Mouse (Mus musculus): ENCODE results near the gene Fabp6.

Fabp6 gene

DNA sequence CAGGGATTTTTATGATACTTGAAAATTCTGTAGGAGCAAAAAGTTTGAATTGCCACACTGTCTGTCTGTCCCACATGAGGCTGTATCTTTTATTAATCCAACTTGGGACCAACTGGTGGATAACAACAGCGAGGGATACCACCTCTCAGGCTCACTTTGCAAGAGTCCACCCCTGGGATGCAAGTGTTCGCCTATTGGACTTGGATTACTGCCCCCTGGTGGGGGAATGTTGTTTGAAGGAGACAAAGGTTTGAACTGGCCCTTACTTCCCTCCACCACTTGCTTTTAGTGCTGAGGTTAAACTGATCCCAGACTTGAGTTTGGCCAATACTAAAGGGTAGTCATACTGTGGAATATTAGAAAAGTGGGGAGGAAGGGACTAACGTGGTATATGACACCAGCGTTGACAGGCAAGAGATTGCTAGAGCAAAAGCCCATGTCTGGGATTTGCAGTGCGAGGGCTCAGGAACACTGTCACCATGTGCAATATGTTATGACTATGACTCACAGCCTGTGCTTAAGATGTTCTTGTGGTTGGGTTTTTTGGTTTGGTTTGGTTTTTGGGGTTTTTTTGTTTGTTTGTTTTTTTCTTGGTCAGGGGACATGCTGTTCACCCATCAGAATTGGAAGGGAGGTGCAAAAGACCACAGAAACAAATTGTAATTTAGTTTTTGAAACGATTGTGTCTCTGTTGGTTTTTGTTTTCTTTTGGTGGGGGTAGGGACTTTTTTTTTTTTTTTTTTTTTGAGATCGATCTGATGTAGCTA lies 14.8 kb downstream of the Fabp6 start, which contains the start of gene 4933415A04Rik:
TSS of gene 4933415A04Rik (plus strand) at position 717 of the 767 bp plus-strand sequence.
- peak; percentile 88 for DNase-seq

DNA sequence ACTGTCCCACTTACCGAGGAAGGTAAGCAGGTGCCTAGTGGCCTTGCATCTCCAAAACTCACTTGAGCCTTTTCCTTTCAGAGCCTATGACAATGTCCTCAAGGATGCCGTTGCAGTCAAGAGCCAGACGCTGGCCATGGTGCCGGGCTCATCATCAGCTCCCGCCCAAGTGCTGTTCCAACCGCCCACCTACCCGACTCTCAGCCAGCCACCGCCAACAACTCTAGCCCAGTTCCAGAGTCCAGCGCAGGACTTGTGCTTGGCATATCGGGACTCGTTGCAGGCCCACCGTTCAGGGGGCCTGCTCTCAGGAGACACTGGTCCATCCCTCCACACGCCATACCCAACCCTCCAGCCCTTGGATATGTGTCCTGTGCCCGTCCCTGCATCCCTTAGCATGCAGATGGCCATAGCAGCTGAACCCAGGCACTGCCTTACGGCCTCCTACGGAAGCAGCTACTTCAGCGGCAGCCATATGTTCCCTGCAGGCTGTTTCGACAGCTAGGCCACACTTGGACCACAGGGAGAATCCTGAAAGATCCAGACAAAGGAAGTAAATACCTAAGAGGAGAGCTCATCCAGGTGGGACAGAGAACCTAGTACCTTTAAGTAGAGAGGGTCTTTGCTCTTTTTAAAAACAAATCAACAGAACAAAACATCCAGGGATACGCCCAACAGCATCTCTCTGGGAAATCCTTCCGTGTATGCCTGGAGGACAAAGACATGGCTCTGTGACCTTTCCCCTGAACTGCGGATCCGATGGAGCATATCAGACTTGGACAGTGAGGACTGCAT lies 15.9 kb downstream of the Fabp6 start:
- DNase-seq = no peak

DNA sequence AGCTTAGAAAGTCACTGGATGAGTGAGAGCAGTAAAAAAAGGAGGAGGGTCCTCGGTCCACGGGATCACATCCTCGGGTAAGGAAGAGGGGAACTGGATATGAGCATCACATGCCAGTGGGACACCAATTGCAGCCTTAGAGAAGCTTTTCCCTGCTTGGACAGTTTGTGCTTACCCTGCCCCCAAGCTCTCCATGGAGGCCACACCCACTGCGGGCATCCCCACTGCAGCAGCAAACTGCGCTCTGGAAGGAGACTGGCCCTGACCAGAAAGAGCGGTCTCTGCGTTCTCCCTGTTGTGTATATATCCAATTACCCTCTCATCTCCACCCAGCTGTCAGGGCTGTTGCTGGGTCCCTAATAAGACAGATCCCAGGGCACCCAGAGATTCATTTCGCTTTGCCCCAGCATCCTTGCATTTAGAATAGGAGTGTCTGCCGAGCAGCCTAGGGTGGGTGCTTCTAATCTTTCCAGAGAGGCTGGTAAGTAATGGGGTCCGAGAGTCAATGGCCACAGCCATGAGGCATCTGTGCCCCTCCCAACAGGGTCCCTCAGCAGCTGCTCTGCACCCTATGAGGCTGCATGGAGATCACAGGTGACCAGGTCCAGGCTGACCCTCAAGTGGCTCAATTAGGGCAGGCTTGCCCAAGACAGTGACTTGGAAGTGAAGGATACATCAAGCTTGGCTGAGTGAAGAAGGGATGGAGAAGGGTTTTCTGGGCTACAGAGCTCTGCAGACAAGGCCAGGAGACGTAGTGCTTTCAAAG lies 23.4 kb downstream of the Fabp6 start:
- peak; percentile 36 for DNase-seq

DNA sequence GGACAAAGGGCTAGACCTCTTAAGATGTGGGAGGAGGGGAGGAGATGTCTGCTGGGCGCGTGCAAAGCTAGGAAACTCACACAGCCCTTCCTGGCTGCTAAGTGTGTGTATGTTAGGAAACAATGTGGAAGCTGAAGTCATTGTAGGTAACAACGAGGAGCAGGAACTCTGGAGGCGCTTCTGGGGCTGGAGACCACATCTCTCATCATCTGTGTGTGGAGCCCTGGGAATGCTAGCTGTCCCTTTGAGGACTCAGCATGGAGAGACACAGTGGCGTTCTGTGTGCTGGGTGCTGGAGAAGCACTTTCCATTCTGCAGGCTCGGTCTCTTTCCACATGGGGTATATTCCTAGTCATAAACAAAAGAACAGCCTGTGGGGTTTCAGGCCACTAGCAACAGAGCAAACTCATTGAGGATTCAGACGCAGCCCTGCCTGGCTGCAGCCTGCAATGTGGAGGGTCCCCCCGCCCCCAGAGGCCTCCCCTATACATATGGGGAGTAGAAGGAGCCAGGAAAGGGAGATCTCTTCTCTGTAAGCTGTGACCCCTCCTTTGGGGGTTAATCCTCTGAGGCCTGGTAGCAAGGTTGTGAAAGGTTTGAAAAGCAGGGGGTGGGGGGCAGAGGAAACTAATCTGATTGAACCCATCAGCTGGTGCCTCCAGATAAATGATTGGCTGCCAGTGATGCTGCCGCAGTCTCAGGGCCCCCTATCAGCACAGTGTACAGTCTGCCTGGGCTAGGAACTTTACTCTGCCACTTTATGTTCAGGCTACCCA lies 25.8 kb downstream of the Fabp6 start:
- peak; percentile 77 for DNase-seq

DNA sequence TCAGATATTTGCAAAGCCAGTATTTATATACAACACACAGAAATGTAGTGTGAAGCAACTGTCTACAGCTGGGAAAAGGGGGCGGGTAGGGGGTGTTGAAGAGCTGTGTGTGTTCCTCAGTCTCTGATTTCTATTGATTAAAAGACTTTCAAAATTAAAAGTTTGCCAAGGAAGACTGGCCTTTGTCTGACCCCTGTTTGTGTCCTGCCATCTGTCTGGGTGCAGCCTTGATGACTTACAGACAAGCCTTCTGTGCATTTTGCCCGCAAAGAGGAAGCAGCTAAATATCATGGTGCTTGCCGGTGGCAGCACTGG lies 26.3 kb downstream of the Fabp6 start:
- DNase-seq = no peak

DNA sequence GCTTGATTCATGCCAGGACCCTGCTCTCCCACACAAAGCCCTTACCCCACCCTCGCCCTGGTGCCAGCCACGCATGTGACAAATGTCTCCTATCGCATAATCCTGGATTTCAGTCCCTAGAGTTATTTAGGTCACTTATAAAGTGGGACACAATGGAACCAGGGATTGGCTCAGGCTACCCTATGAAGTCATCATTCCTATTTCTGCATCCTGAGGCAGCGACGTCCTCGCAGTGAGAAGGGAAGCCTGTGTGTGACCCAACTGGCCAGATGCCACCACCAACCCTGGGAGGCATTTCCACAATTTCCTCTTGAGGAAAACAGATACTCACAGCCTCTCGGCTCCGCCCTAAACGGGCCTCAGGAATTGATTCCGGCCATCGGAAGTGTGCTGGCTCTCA lies 31.7 kb downstream of the Fabp6 start:
- DNase-seq = no peak

DNA sequence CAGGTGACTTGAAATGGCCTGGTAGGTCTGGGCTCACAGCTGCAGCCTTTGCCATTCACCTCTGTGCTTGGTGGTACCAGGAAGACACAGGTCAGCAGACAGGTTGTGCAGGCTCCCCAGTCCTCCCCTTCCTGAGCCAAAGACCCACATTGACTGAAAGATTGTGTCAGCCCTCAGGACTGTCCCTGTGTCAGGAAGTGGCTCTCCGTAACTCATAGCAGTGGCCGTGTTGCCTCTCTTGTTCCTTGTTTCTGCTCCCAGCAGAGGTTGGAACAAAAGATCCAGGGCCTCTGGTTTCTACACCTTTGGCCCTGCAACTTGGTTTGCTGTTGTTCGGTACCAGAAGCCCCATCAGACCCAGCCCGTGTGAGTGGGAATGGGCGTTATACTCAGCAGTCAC lies 32.2 kb downstream of the Fabp6 start:
- no peak for DNase-seq

DNA sequence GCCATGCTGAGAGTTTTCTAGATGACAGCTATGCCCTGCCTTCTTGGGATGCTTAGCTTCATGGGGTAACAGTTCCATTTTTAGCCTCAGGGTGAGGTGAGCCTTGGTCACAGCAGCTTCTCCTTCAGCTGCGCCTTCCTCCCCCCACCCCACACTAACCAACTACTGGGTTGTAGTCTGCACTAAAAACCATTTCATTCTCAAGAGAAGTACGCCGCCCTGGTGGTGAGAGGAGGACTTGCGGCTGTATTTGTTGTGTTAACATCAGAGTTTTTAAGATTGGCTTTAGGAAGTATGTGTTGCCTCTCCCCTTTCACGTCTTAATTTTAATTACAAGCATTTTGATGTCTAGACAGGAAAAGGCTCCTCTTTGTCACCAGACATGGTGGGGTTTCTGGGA lies 33.1 kb downstream of the Fabp6 start:
- DNase-seq = no peak

DNA sequence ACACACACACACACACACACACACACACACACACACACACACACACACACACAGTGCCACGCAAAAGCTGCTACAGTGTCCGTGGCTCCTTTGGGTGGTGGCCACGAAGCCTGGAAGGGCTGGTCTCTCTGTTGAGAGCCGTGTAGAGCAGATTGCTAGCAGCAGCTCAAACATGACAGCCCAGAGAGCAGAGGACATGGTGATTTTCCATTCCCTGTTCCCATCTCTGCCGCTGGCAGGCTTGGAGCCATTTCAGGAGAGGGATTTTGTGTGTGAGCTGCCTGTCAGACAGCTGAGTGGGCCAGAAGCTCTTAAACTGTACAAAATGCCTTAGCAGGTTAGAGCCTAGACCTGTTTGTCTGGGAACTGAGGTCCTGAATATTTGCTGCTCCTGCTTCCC lies 34.6 kb downstream of the Fabp6 start:
- DNase-seq = no peak

DNA sequence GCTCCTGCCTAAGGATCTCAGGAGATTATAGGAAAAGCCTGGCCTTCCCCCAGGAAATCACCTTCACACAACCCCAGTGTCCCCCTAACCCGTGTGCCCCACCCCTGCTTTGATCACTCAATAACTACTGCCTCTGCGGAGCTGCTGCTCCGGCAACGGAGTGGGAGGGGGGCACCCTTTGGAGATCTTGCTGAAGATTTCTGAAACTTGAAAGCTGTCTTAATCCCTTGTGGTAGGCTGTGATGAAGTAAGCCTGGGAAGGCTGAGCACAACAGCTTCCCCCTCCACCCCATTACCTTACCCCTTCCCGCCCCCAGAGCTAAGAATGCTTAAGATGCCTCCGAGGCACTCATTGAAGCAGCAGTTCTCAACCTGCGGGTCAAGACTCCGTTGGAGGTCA lies 35.5 kb downstream of the Fabp6 start:
- DNase-seq = no peak

DNA sequence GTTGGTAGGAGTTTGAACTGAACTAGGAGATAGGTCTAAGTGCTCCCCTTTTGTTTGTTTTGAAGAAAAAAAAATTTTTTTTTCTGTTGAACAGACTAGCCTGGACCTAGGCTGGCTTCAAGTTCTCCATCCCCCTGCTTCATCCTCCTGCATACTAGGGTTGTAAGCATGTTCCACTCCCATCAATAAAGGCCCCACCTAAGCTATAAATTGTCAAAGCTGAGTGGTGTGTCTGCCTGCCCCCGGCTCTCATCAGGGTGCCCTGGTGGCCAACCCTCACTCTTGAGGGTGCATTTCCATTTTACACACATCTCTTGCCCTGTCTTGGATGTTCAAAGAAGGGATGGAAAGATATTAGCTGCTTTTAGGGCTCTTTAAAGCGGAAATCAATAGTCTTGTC lies 35.9 kb downstream of the Fabp6 start:
- DNase-seq = no peak

DNA sequence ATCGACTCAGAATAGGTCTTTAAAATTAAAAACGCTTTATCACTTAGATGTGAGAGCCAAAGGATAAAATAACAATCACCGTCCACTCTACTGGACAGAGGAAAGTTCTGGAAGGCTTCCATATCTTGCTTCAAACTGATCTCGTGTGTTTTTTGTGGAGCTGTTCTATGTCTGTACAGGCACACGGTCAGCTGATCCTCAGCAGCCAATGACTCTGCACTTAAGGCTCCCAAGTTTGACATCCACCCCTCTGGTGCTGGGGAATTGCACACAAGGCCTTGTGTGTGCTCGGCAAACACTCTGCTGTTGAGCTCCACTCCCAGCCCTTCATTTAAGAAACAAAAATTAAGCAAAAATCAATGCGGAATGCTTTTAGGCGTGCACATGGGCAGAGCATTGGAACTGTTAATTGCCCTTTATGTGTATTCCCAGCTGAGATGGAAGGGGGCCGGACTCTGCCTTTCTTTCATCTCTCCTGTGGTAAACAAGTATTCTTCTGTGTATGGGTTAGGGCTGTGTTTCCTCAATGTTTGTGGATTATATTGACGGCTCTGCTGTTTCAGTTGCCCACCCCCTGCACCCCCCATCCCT lies 37.6 kb downstream of the Fabp6 start:
- no peak for DNase-seq

DNA sequence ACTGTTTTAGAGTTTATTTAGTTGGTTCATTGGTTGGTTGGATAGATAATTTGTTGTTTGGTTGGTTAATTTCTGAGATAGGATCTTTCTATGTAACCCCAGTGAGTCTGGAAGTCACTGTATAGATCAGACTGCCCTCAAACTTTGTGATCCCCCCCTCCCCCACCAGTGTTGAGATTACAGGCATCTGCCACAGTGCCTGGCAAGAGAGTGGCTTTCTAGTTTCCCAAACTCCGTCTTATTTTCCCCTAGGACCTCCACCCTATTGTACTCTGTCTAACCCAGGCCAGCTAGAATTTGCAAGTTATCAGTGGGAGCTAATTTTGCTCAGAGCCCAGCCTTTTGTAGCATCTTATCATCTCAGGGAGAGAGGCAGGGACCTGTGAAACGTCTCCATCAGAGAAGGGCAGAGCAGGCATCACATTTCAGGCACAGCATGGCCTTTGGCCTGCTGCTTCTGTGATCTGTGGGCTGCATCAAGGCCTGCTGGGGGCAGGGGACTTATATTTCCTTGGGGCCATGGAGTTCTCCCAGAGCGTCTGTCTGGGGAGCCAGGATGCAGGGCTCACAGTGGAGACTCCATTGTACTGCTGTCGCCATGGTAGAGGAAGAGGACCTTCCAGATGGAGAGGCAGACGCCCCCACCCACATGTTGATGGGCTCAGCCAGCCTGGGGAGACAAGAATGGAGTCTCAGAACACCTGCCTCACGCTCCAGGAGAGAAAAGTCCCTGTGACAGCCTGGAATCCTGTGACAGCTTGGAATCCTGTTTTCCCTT lies 41.6 kb downstream of the Fabp6 start:
- no peak for DNase-seq

DNA sequence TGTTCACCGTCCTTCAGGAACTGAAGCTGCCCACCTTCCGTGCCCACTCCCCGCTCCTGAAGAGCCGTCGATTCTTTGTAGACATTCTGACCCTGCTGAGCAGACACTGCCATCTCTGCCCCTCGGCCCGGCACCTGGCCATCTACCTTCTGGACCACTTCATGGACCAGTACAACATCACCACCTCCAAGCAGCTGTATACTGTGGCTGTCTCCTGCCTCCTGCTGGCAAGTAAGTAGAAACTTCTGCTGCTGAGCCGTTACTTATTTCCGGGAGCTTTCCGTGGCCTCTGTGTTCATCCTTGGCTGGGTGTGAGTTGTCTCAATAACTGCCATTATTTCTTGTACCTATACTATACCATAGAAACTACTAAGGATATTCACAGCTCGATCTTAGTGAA lies 44.8 kb downstream of the Fabp6 start:
- no peak for DNase-seq

DNA sequence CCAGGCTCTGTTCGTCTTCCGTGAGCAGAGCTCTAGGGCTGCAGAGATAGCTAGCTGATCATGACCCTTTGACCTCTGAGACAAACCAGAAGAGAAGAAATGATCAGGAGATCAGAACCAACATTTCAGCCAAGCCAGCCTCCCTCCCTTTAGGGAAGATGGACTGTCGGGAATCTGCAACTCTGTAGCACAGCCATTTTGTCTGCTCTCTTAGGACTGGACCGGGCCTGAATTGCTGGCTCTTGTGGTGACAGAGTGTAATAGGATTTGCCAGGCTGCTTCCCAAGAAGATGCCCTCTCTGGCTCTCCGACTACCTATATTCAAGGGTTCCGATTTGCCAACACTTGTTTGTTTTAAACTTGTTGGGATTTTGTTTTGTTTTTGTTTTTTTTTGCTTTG lies 48.7 kb downstream of the Fabp6 start:
- no peak for DNase-seq

DNA sequence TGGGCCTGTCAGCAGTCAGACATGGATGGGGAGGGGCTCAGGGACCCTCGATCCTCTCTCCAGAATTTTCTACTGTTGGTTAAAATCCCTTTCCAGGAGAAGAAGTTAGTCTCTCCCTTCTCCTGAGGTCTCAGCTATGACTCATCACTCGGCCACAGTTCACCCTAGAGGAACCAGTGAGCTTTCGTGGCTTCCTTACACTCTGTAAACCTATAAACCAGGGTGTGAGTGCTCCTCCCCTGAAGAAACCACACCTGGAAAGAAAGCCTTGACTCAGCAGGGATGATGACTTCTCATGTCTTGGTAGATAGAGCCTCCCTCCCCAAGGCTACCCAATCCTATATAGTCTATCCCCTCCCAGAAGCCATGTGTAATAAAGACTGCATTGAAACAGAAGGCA lies 49.6 kb downstream of the Fabp6 start:
- no peak for DNase-seq

DNA sequence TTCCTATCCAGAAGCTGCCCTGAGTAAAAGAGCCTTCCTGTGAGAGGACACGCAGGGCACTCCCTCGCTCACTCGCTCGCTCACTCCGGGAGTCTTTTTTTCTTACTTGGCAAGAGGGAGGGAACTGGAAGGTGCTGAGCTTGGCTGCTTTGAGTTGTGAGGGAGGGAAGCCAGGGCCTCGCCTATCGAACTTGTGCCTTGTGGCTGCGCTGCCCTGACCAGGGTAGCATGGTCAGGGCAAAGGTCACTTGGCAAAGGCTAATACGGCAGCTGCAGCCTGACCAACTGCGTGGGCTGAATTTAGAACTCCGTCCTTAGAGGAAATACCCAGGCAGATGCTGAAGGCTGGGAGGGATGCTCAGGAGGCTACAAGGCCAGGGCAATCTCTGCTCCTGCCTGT lies 51.6 kb downstream of the Fabp6 start:
- no peak for DNase-seq

DNA sequence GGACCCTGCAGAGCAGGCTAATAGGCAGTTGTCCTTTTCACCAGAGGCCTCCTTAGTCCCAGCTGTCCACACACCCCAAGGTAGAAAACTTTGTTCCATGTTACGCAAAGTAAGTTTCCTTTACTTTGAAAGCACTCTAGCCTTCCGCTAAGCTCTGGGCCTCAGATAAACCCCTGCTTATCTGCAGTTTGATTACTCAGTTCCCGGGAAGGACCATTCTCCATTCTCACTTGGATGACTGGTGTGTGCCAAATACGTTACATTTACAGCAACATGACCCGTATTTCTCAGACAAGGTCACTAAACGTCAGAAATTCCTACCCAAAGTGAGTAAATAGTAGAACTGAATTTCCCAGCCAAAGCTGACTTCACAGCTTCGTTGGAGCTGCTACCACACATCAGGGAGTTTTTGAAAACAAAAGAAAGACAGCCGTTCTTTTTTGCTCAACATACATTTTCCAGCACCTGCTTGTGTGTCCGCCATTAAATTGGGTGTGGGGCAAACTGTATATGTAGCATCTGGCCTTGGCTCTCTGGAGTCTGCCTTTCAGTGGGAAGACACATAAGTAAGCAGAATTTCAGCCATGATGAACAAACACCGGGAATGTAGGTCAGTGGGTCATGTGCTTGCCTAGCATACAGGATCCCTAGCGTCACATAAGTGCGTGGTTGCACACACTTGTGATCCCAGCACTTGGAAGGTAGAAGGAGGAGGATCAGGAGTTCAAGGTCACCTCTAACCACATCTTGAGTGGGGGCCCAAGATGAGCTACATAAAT lies 52.5 kb downstream of the Fabp6 start:
- DNase-seq = no peak

DNA sequence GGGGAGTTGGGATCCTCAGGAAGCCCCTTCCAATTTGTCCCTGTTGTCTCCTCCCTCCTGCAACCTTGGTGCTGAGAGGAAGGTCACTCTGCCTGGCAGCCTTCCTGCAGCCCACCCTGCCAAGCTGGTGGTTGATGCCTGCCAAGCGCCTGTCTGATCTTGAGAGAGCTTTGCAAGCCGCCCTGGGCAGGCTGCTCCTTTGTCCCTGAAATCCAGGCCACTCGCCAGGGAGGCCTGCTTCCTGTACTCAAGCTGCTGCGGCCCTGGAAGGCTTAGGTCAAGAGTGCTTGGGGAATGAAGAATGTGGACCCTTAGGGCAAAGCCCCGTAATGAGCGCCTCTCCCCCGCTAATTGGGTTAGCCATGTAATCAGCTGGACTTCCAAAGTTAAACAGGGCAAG lies 53.2 kb downstream of the Fabp6 start:
- peak; percentile 72 for DNase-seq

DNA sequence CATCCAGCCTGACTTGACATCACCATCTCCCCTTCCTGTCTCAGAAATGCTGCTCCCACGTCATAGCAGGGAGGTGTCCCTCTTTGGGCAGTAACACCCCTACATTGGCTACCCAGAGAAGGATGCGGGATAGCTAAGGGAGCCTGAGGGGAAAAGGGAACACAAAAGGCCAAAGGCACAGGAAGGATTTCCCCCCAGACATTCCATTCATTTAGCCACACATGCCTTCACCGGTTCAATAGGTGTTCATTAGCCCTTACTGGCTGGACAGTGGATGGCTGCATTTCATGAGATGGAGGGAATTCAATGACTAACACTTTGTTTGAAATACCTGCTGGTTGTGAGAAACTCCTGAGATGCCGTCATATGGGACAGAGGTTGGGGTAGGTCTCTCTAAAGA lies 54.7 kb downstream of the Fabp6 start:
- no peak for DNase-seq
